Mouse (Mus musculus): Measurements from ENCODE around the gene Cmya5. TPM values are rescaled to one million over a fixed set of nuclear protein-coding genes. Genes with fewer than 3 reads are reported as not detected.
A peak's percentile ranks its signal among the peaks of the same experiment; 100 is the strongest.

The Cmya5 gene
- polyA plus RNA-seq, 1 experiment from 2014 or later: 0.15 TPM

DNA sequence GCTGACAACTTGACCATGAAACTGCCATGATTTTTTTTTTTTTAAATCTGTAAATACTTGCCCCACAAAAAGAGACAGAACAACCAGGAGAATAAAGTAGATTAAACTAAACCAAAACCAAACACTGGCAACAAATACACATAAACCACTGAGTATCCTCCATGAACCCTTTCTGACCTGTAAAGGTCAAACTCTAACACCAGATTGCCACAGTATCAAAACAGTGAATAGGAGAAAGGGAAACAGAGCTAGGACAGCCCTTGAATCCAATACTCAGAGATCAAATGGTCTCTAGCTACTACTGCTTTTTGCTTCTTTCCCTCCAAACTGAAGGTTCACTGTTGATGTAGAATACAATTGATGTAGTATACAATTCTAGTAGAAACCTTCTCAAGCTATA is 33.0 kb upstream of the Cmya5 start:
- no peak overlapping the region for H3K4me3 ChIP-seq (ENCODE audit: low read depth, low read length)
- no peak overlapping the region for H3K4me2 ChIP-seq (ENCODE audit: low read depth, low read length)
- peaks cover 15% of the 10 kb centered on the region for H3K36me3 ChIP-seq (ENCODE audit: control insufficient read depth, insufficient read depth)
- H3K27me3 ChIP-seq (ENCODE audit: control insufficient read depth, insufficient read depth, low read depth, low read length): no peaks in the 10 kb centered on the region
- H3K27ac ChIP-seq (ENCODE audit: low read length): no peak overlapping the region
- ATAC-seq (ENCODE audit: low read depth): no peak
- H3K4me1 ChIP-seq (ENCODE audit: control insufficient read depth, low read depth, low read length): no peaks in the 10 kb centered on the region
- H3K9me3 ChIP-seq (replicated peaks; ENCODE audit: control insufficient read depth, low read length): no peaks in the 10 kb centered on the region
- no peak overlapping the region for H3K9ac ChIP-seq (ENCODE audit: low read depth, low read length)

DNA sequence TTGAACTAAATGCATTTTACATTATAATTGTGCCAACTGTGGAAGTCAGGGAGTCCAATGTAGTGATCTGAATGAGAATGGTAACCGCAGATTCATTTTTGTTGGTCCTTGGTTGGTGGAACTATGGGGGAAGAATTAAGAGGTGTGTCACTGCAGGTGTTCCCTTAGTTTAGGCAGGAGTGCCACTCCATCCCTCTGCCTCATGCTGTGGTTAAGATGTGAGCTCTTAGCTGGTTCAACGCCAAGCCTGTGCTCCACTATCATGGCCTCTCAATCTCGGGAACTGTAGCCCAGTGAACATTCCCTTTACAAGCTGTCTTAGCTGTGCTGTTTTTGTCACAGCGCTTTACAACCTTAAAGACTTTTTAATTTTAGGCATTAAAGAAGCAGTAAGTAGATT is 18.8 kb upstream of the Cmya5 start:
- no peaks in the 10 kb centered on the region for H3K4me1 ChIP-seq (ENCODE audit: control insufficient read depth, low read depth, low read length)
- H3K27me3 ChIP-seq (ENCODE audit: control insufficient read depth, insufficient read depth, low read depth, low read length): no peaks in the 10 kb centered on the region
- no peak for ATAC-seq (ENCODE audit: low read depth)
- WGBS (ENCODE audit: insufficient replicate concordance): 90% methylated on average over 4 of the region's 4 CpGs
- no peaks in the 10 kb centered on the region for H3K9me3 ChIP-seq (replicated peaks; ENCODE audit: control insufficient read depth, low read length)
- no peak overlapping the region for H3K27ac ChIP-seq (ENCODE audit: low read length)
- no peak overlapping the region for H3K9ac ChIP-seq (ENCODE audit: low read depth, low read length)
- no peak overlapping the region for H3K4me3 ChIP-seq (ENCODE audit: low read depth, low read length)
- peaks cover 23% of the 10 kb centered on the region for H3K36me3 ChIP-seq (ENCODE audit: control insufficient read depth, insufficient read depth)
- H3K4me2 ChIP-seq (ENCODE audit: low read depth, low read length): no peak overlapping the region

DNA sequence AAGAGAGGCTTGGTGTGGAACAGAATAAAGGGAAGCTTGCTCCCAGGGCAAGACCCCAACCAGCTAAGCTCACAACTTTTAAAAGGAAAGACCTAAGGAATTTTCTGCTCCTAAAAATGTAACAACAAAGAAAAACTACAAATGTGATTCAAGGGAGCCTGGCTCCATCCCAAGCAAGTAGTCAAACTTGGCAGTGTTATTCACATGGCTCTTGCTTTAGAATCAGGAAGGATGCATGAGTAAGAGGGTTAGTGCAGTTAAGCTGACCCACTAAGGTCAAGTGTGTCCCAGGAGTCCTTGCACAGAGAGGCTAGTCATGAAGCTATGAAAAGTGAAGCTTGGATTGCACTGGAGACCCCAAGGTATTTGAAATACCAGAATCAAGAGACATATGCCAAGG is 17.9 kb upstream of the Cmya5 start:
- H3K27ac ChIP-seq (ENCODE audit: low read length): no peak overlapping the region
- no peaks in the 10 kb centered on the region for H3K4me1 ChIP-seq (ENCODE audit: control insufficient read depth, low read depth, low read length)
- no peak overlapping the region for H3K4me3 ChIP-seq (ENCODE audit: low read depth, low read length)
- H3K9me3 ChIP-seq (replicated peaks; ENCODE audit: control insufficient read depth, low read length): no peaks in the 10 kb centered on the region
- no peak for ATAC-seq (ENCODE audit: low read depth)
- no peak overlapping the region for H3K4me2 ChIP-seq (ENCODE audit: low read depth, low read length)
- peaks cover 23% of the 10 kb centered on the region for H3K36me3 ChIP-seq (ENCODE audit: control insufficient read depth, insufficient read depth)
- no peaks in the 10 kb centered on the region for H3K27me3 ChIP-seq (ENCODE audit: control insufficient read depth, insufficient read depth, low read depth, low read length)
- H3K9ac ChIP-seq (ENCODE audit: low read depth, low read length): no peak overlapping the region

DNA sequence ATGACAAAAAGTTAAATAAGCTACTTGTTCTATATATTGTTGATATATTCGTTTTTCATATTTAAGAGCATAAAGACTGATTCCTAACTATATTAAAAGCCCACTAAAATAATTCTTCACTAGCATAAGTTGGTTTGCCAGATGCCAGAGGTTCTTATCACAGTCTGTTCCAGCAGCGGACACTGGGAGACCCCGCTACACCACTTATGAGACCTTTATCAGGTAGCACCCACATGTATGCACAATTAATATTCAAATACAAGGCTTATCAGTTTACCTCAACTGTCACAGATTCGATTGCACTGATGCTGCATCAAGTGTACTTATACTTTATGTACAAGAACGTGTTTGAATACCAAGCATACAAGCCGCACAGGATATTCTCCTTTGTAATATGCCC is 13.7 kb upstream of the Cmya5 start:
- Histone ChIP-seq H3K27ac (ENCODE audit: low read length) (no peak overlapping the region), H3K4me1 (ENCODE audit: control insufficient read depth, low read depth, low read length) (no peaks in the 10 kb centered on the region), H3K27me3 (ENCODE audit: control insufficient read depth, insufficient read depth, low read depth, low read length) (no peaks in the 10 kb centered on the region), H3K4me3 (ENCODE audit: low read depth, low read length) (no peak overlapping the region), H3K4me2 (ENCODE audit: low read depth, low read length) (no peak overlapping the region), H3K36me3 (ENCODE audit: control insufficient read depth, insufficient read depth) (peaks cover 13% of the 10 kb centered on the region), H3K9me3 (replicated peaks; ENCODE audit: control insufficient read depth, low read length) (no peaks in the 10 kb centered on the region), H3K9ac (ENCODE audit: low read depth, low read length) (no peak overlapping the region)
- ATAC-seq (ENCODE audit: low read depth): 0 out of 2 replicates have a peak, but pooled peaks have one; percentile 13
- WGBS (ENCODE audit: insufficient replicate concordance): 54% methylated on average over 6 of the region's 6 CpGs

DNA sequence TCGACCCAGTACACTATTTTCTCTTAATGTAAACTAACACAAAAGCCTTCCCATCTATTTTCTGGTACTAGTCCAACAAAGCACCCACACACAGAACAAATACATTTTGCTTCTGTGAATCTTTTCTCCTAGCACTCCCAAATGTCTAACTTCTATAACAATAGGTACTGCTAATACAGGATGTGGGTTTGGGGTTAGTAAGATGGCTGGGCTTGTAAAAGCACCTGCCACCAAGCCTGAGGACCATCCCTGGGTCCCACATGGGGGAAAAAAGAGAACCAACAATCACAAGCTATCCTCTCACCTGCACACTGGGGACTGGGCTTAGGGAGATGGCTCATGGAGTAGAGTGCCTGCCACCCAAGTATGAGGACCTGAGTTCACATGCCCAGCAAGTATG is 8.8 kb upstream of the Cmya5 start:
- H3K9ac ChIP-seq (ENCODE audit: low read depth, low read length): no peak overlapping the region
- no peaks in the 10 kb centered on the region for H3K4me1 ChIP-seq (ENCODE audit: control insufficient read depth, low read depth, low read length)
- H3K27me3 ChIP-seq (ENCODE audit: control insufficient read depth, insufficient read depth, low read depth, low read length): no peaks in the 10 kb centered on the region
- H3K36me3 ChIP-seq (ENCODE audit: control insufficient read depth, insufficient read depth): peaks cover 6% of the 10 kb centered on the region; the same call in 1 of the 2 replicates
- H3K4me2 ChIP-seq (ENCODE audit: low read depth, low read length): no peak overlapping the region
- ATAC-seq (ENCODE audit: low read depth): no peak
- H3K4me3 ChIP-seq (ENCODE audit: low read depth, low read length): no peak overlapping the region
- H3K9me3 ChIP-seq (replicated peaks; ENCODE audit: control insufficient read depth, low read length): no peaks in the 10 kb centered on the region
- no peak overlapping the region for H3K27ac ChIP-seq (ENCODE audit: low read length)
- 70% methylated on average over 1 of the region's 1 CpGs for WGBS (ENCODE audit: insufficient replicate concordance)

DNA sequence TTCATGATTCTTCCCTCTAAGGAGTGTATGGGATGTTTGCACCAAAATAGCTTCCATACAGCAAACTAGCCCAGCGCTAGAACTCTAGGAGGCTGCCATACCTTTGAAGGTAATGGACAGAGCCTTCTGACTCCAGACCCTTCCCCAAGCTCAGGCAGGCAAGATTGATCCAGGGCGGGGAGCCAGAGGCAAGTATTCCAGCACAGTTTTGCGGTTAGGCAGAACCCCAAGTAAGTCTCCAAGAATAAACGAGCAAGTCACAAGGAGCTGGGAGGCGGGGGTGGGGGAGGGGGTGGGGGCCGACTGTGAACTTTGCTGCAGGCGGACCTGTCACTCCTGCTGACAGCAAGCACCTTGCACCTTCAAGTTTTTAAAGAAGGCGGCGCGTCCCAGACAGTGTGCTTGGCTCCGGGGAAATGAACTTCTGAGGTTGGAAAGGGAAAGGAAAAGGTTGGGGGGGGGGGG is 673 bp downstream of the Cmya5 start:
- Histone ChIP-seq H3K36me3 (ENCODE audit: control insufficient read depth, insufficient read depth) (no peaks in the 10 kb centered on the region), H3K4me2 (ENCODE audit: low read depth, low read length) (peak overlapping the region; percentile 67), H3K9me3 (replicated peaks; ENCODE audit: control insufficient read depth, low read length) (no peaks in the 10 kb centered on the region), H3K27ac (ENCODE audit: low read length) (no peak overlapping the region), H3K27me3 (ENCODE audit: control insufficient read depth, insufficient read depth, low read depth, low read length) (no peaks in the 10 kb centered on the region), H3K4me3 (ENCODE audit: low read depth, low read length) (peak overlapping the region; percentile 50), H3K9ac (ENCODE audit: low read depth, low read length) (peak overlapping the region; percentile 25; the same call in 1 of the 2 replicates), H3K4me1 (ENCODE audit: control insufficient read depth, low read depth, low read length) (peaks cover 6% of the 10 kb centered on the region)
- ATAC-seq (ENCODE audit: low read depth): no peak
- 47% methylated on average over 11 of the region's 11 CpGs for WGBS (ENCODE audit: insufficient replicate concordance)

DNA sequence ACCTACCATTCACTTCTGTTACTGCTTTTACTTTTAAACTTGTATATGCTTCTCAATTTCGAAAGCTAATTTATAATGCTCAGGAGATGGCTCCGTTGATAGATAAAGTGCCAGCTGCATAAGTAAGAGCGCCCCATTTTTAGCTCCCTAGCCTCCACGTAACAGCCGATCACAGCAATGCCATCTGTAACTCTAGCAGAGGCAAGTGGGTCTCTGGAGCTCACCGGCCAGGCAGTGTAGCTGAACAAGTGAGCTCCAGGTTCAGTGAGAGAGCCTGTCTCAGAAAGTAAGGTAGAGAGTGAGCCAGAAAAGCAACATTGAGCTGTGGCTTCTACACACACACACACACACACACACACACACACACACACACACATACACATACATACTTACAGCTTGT is 3.3 kb downstream of the Cmya5 start:
- ATAC-seq (ENCODE audit: low read depth): no peak
- Histone ChIP-seq H3K27me3 (ENCODE audit: control insufficient read depth, insufficient read depth, low read depth, low read length) (no peaks in the 10 kb centered on the region), H3K36me3 (ENCODE audit: control insufficient read depth, insufficient read depth) (no peaks in the 10 kb centered on the region), H3K27ac (ENCODE audit: low read length) (no peak overlapping the region), H3K4me1 (ENCODE audit: control insufficient read depth, low read depth, low read length) (peaks cover 6% of the 10 kb centered on the region), H3K4me3 (ENCODE audit: low read depth, low read length) (no peak overlapping the region), H3K9ac (ENCODE audit: low read depth, low read length) (no peak overlapping the region), H3K9me3 (replicated peaks; ENCODE audit: control insufficient read depth, low read length) (no peaks in the 10 kb centered on the region), H3K4me2 (ENCODE audit: low read depth, low read length) (no peak overlapping the region)
- WGBS (ENCODE audit: insufficient replicate concordance): 86% methylated on average over 6 of the region's 6 CpGs

DNA sequence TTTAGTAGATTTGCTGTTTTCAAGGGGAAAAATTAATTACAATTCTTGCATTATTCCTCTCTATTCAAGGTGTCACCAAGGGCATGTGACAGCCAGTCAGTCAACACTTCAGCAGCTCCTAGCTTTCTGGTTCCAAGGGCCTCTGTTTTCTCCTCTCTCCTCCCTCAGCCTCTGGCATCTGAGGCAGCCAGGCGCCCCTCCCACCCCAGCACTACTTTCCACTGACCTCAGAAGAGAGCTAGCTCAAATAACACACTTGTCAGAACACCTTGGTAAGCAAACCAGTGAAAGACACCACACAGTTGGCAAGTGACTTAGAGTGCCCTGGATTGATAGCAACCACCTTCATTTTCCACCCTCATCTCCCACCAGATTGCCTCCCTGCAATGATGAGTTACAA is 6.5 kb downstream of the Cmya5 start:
- H3K4me3 ChIP-seq (ENCODE audit: low read depth, low read length): no peak overlapping the region
- no peak overlapping the region for H3K27ac ChIP-seq (ENCODE audit: low read length)
- no peak for ATAC-seq (ENCODE audit: low read depth)
- H3K36me3 ChIP-seq (ENCODE audit: control insufficient read depth, insufficient read depth): no peaks in the 10 kb centered on the region
- no peak overlapping the region for H3K9ac ChIP-seq (ENCODE audit: low read depth, low read length)
- no peaks in the 10 kb centered on the region for H3K9me3 ChIP-seq (replicated peaks; ENCODE audit: control insufficient read depth, low read length)
- 50% methylated on average over 1 of the region's 1 CpGs for WGBS (ENCODE audit: insufficient replicate concordance)
- no peak overlapping the region for H3K4me2 ChIP-seq (ENCODE audit: low read depth, low read length)
- H3K4me1 ChIP-seq (ENCODE audit: control insufficient read depth, low read depth, low read length): no peaks in the 10 kb centered on the region
- no peaks in the 10 kb centered on the region for H3K27me3 ChIP-seq (ENCODE audit: control insufficient read depth, insufficient read depth, low read depth, low read length)

DNA sequence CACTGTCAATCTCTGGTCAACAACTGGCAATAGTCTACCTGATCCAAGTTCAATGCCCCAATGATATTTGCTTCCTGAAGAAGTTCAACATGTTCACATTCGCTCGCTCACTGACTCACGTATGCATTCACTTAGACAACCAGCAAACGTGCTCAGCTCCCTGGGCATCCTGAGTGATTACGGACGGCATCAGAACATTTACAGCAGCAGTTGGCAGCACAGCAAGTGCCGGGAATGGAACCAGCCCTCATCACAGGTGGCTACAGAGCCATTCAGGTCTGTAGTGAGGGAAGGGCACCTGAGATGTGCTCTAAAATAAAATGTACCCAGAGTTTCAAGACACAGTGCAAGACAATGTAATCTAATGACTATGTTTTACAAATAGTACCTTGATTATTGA is 7.4 kb downstream of the Cmya5 start:
- no peaks in the 10 kb centered on the region for H3K36me3 ChIP-seq (ENCODE audit: control insufficient read depth, insufficient read depth)
- no peaks in the 10 kb centered on the region for H3K9me3 ChIP-seq (replicated peaks; ENCODE audit: control insufficient read depth, low read length)
- H3K27me3 ChIP-seq (ENCODE audit: control insufficient read depth, insufficient read depth, low read depth, low read length): no peaks in the 10 kb centered on the region
- ATAC-seq (ENCODE audit: low read depth): no peak
- no peak overlapping the region for H3K9ac ChIP-seq (ENCODE audit: low read depth, low read length)
- no peak overlapping the region for H3K27ac ChIP-seq (ENCODE audit: low read length)
- WGBS (ENCODE audit: insufficient replicate concordance): 75% methylated on average over 7 of the region's 7 CpGs
- no peak overlapping the region for H3K4me2 ChIP-seq (ENCODE audit: low read depth, low read length)
- H3K4me1 ChIP-seq (ENCODE audit: control insufficient read depth, low read depth, low read length): no peaks in the 10 kb centered on the region
- no peak overlapping the region for H3K4me3 ChIP-seq (ENCODE audit: low read depth, low read length)

DNA sequence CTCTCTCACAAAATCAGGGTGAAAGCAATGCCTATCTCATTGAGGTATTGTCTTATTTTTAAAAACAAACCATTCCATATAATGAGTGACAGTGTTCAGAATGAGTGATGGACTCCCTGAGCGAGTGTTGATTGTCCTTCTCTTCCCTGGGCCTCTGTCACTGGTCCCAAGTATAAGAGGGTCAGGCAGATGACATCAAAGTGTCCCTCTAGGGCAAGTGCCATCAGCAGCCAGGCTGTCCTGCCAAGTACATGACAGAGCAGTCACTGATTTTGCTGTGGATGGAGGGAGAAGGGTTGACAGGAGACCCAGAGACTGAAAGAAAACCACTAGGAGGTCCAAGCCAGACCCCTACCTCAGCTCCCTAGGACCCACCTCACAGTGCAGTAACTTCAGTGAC is 8.3 kb downstream of the Cmya5 start:
- no peak overlapping the region for H3K4me2 ChIP-seq (ENCODE audit: low read depth, low read length)
- no peaks in the 10 kb centered on the region for H3K27me3 ChIP-seq (ENCODE audit: control insufficient read depth, insufficient read depth, low read depth, low read length)
- H3K9ac ChIP-seq (ENCODE audit: low read depth, low read length): no peak overlapping the region
- no peak overlapping the region for H3K27ac ChIP-seq (ENCODE audit: low read length)
- H3K9me3 ChIP-seq (replicated peaks; ENCODE audit: control insufficient read depth, low read length): no peaks in the 10 kb centered on the region
- no peak for ATAC-seq (ENCODE audit: low read depth)
- H3K4me3 ChIP-seq (ENCODE audit: low read depth, low read length): no peak overlapping the region
- no peaks in the 10 kb centered on the region for H3K36me3 ChIP-seq (ENCODE audit: control insufficient read depth, insufficient read depth)
- 66% methylated on average over 1 of the region's 1 CpGs for WGBS (ENCODE audit: insufficient replicate concordance)
- no peaks in the 10 kb centered on the region for H3K4me1 ChIP-seq (ENCODE audit: control insufficient read depth, low read depth, low read length)
